Mouse (Mus musculus) limb, embryonic 15.5 days (tissue): ENCODE measurements around the gene Asb3. TPM values are rescaled to one million over a fixed set of nuclear protein-coding genes. Genes with fewer than 3 reads are reported as not detected.

ENCODE experiments used
- ATAC-seq: fragments of 200-750 bp; cut with Nextera tagmentation; 2 replicates; pipeline ENCODE4 v1.8.0; 2017; ENCODE audit warnings: low read depth, moderate TSS enrichment; ENCODE audit not compliant: insufficient number of reproducible peaks, low FRiP score, low TSS enrichment
- H3K27ac ChIP-seq: fragments of 300-500 bp; sonication (generic); 2 replicates; pipeline ENCODE4 v1.5.1; 2015; ENCODE audit warnings: moderate library complexity, mild to moderate bottlenecking, inconsistent platforms
- H3K27me3 ChIP-seq: fragments of 300-500 bp; sonication (generic); 2 replicates; pipeline ENCODE4 v1.6.1; 2015; ENCODE audit warnings: inconsistent platforms
- H3K36me3 ChIP-seq: fragments of 300-500 bp; sonication (generic); 2 replicates; pipeline ENCODE4 v1.6.1; 2015; ENCODE audit warnings: inconsistent platforms
- H3K4me1 ChIP-seq: fragments of 300-500 bp; sonication (generic); 2 replicates; pipeline ENCODE4 v1.6.1; 2015; ENCODE audit warnings: inconsistent platforms
- H3K4me2 ChIP-seq: fragments of 300-500 bp; sonication (generic); 2 replicates; pipeline ENCODE4 v1.6.1; 2015; ENCODE audit warnings: mild to moderate bottlenecking, inconsistent platforms
- H3K4me3 ChIP-seq: fragments of 300-500 bp; sonication (generic); 2 replicates; pipeline ENCODE4 v1.5.1; 2015; ENCODE audit warnings: mild to moderate bottlenecking, inconsistent platforms
- H3K9ac ChIP-seq: fragments of 300-500 bp; sonication (generic); 2 replicates; pipeline ENCODE4 v1.6.1; 2015; ENCODE audit warnings: inconsistent platforms
- H3K9me3 ChIP-seq: fragments of 300-500 bp; sonication (generic); 2 replicates; pipeline ENCODE4 v1.6.1; 2016; ENCODE audit warnings: inconsistent platforms
- WGBS: fragments of 180-500 bp; shearing (Covaris S2); methylation state at CpG from one replicate; pipeline ENCODE4 v1.1.7; 2015; 5-methylcytosine and 5-hydroxymethylcytosine counted together
- polyA plus RNA-seq: library from polyadenylated mRNA; unstranded; fragments of >200 nt; fragmentation: Nextera tagmentation; extraction: Ambion mirVana; gene quantifications from 2 replicates; pipeline ENCODE4 v1.2.1, GENCODE M21; 2015

The Asb3 gene
- 29.6 and 33.0 TPM in 2 replicates for polyA plus RNA-seq

GRCm38 (mm10) chr11:30885171-30885871 lies at the start of gene Asb3, which contains the start of gene Gpr75:
TSS of gene Asb3 (plus strand) at chr11:30885416.
TSS of gene Gpr75 (plus strand) at chr11:30885358.
- Histone ChIP-seq H3K9me3 (no peaks in the 10 kb centered on the region), H3K4me1 (peaks cover 8% of the 10 kb centered on the region; the same call in 1 of the 2 replicates), H3K36me3 (no peaks in the 10 kb centered on the region), H3K4me3 (peak within 1 kb of the TSS; percentile 46), H3K27me3 (0 out of 2 replicates have a peak, but pooled peaks cover 5% of the 10 kb centered on the region), H3K4me2 (peak within 1 kb of the TSS; percentile 90), H3K9ac (peak within 1 kb of the TSS; percentile 36), H3K27ac (no peak within 1 kb of the TSS)
- ATAC-seq = peak; percentile 83
- WGBS = 5% methylated on average over 41 of the region's 41 CpGs

- no peaks in the 10 kb centered on the region for H3K27me3 ChIP-seq
- H3K4me3 ChIP-seq = no peak overlapping the region
- no peaks in the 10 kb centered on the region for H3K9me3 ChIP-seq
- WGBS = 95% methylated on average over 2 of the region's 2 CpGs
- H3K27ac ChIP-seq = no peak overlapping the region
- no peak overlapping the region for H3K4me2 ChIP-seq
- H3K9ac ChIP-seq = no peak overlapping the region
- no peaks in the 10 kb centered on the region for H3K4me1 ChIP-seq
- peaks cover 40% of the 10 kb centered on the region for H3K36me3 ChIP-seq
- ATAC-seq = no peak
Observed at GRCm38 (mm10) chr11:30838793-30839192, 46.4 kb upstream of the Asb3 start.

- WGBS = 91% methylated on average over 1 of the region's 1 CpGs
- Histone ChIP-seq H3K9ac (no peak overlapping the region), H3K4me2 (no peak overlapping the region), H3K4me3 (no peak overlapping the region), H3K27ac (no peak overlapping the region), H3K4me1 (no peaks in the 10 kb centered on the region), H3K9me3 (no peaks in the 10 kb centered on the region), H3K36me3 (peaks cover 44% of the 10 kb centered on the region), H3K27me3 (no peaks in the 10 kb centered on the region)
- ATAC-seq = no peak
Observed at GRCm38 (mm10) chr11:30844355-30844754, 40.9 kb upstream of the Asb3 start.

GRCm38 (mm10) chr11:30872425-30872824 lies 12.8 kb upstream of the Asb3 start:
- Histone ChIP-seq H3K9ac (no peak overlapping the region), H3K36me3 (peaks cover 37% of the 10 kb centered on the region), H3K4me1 (no peaks in the 10 kb centered on the region), H3K27me3 (no peaks in the 10 kb centered on the region), H3K9me3 (no peaks in the 10 kb centered on the region), H3K4me3 (no peak overlapping the region), H3K4me2 (no peak overlapping the region), H3K27ac (no peak overlapping the region)
- no peak for ATAC-seq

GRCm38 (mm10) chr11:30888153-30888552 lies 2.9 kb downstream of the Asb3 start:
- 75% methylated on average over 2 of the region's 2 CpGs for WGBS
- Histone ChIP-seq H3K4me3 (no peak overlapping the region), H3K9me3 (no peaks in the 10 kb centered on the region), H3K4me2 (no peak overlapping the region), H3K9ac (no peak overlapping the region), H3K27me3 (0 out of 2 replicates have a peak, but pooled peaks cover 5% of the 10 kb centered on the region), H3K36me3 (no peaks in the 10 kb centered on the region), H3K27ac (no peak overlapping the region), H3K4me1 (peaks cover 8% of the 10 kb centered on the region; the same call in 1 of the 2 replicates)
- no peak for ATAC-seq

GRCm38 (mm10) chr11:30896201-30896600 lies 11.0 kb downstream of the Asb3 start:
- no peak for ATAC-seq
- H3K9me3 ChIP-seq = no peaks in the 10 kb centered on the region
- H3K4me1 ChIP-seq = no peaks in the 10 kb centered on the region
- WGBS = 92% methylated on average over 1 of the region's 1 CpGs
- H3K4me3 ChIP-seq = no peak overlapping the region
- H3K36me3 ChIP-seq = no peaks in the 10 kb centered on the region
- no peaks in the 10 kb centered on the region for H3K27me3 ChIP-seq
- no peak overlapping the region for H3K27ac ChIP-seq
- H3K9ac ChIP-seq = no peak overlapping the region
- no peak overlapping the region for H3K4me2 ChIP-seq

DNA sequence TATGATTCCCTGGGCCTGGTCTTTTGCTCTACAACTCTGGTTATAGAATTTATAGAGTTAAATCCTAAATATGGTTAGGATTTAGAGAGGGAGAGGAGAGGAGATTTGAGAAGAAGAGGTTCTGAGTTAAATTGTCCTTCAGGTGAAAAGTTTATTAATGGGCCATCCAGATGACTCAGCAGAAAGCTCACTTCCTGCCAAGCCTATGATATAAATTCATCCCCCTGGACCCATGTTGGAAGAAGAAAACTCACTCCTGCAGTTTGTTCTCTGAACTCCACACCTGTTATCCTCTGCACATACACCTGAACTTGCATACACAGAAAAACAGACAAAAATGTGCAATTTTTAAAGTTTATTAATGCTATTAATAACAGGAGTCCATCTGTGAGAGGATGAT lies 14.1 kb downstream of the Asb3 start:
- no peak overlapping the region for H3K9ac ChIP-seq
- no peaks in the 10 kb centered on the region for H3K27me3 ChIP-seq
- H3K9me3 ChIP-seq = no peaks in the 10 kb centered on the region
- ATAC-seq = no peak
- H3K4me1 ChIP-seq = no peaks in the 10 kb centered on the region
- no peaks in the 10 kb centered on the region for H3K36me3 ChIP-seq
- no peak overlapping the region for H3K4me2 ChIP-seq
- no peak overlapping the region for H3K27ac ChIP-seq
- H3K4me3 ChIP-seq = no peak overlapping the region

GRCm38 (mm10) chr11:30912311-30912710 lies 27.1 kb downstream of the Asb3 start:
- ATAC-seq = no peak
- Histone ChIP-seq H3K36me3 (peaks cover 5% of the 10 kb centered on the region; the same call in 1 of the 2 replicates), H3K4me2 (no peak overlapping the region), H3K27ac (no peak overlapping the region), H3K9me3 (no peaks in the 10 kb centered on the region), H3K4me1 (no peaks in the 10 kb centered on the region), H3K4me3 (no peak overlapping the region), H3K9ac (no peak overlapping the region), H3K27me3 (no peaks in the 10 kb centered on the region)
- 91% methylated on average over 3 of the region's 3 CpGs for WGBS

GRCm38 (mm10) chr11:30920641-30921040 lies 35.4 kb downstream of the Asb3 start:
- 74% methylated on average over 1 of the region's 1 CpGs for whole genome bisulfite sequencing
- Histone ChIP-seq H3K4me3 (no peak overlapping the region), H3K4me2 (no peak overlapping the region), H3K9me3 (no peaks in the 10 kb centered on the region), H3K27ac (no peak overlapping the region), H3K27me3 (no peaks in the 10 kb centered on the region), H3K9ac (no peak overlapping the region), H3K36me3 (peaks cover 12% of the 10 kb centered on the region), H3K4me1 (no peaks in the 10 kb centered on the region)
- ATAC-seq = no peak

- H3K4me2 ChIP-seq = no peak overlapping the region
- H3K4me3 ChIP-seq = no peak overlapping the region
- no peak for ATAC-seq
- no peaks in the 10 kb centered on the region for H3K27me3 ChIP-seq
- WGBS = 96% methylated on average over 3 of the region's 3 CpGs
- H3K9me3 ChIP-seq = no peaks in the 10 kb centered on the region
- H3K9ac ChIP-seq = no peak overlapping the region
- no peak overlapping the region for H3K27ac ChIP-seq
- peaks cover 31% of the 10 kb centered on the region for H3K36me3 ChIP-seq
- H3K4me1 ChIP-seq = no peaks in the 10 kb centered on the region
Observed at GRCm38 (mm10) chr11:30923283-30923682, 38.1 kb downstream of the Asb3 start.

GRCm38 (mm10) chr11:30928079-30928478 lies 42.9 kb downstream of the Asb3 start:
- Histone ChIP-seq H3K9ac (no peak overlapping the region), H3K4me3 (no peak overlapping the region), H3K4me2 (no peak overlapping the region), H3K9me3 (no peaks in the 10 kb centered on the region), H3K36me3 (peaks cover 44% of the 10 kb centered on the region), H3K27me3 (no peaks in the 10 kb centered on the region), H3K27ac (no peak overlapping the region), H3K4me1 (no peaks in the 10 kb centered on the region)
- no peak for ATAC-seq

GRCm38 (mm10) chr11:30928498-30928897 lies 43.3 kb downstream of the Asb3 start:
- WGBS = 100% methylated on average over 1 of the region's 1 CpGs
- ATAC-seq = no peak
- Histone ChIP-seq H3K4me1 (no peaks in the 10 kb centered on the region), H3K27ac (no peak overlapping the region), H3K36me3 (peaks cover 39% of the 10 kb centered on the region), H3K4me3 (no peak overlapping the region), H3K4me2 (no peak overlapping the region), H3K9ac (no peak overlapping the region), H3K27me3 (no peaks in the 10 kb centered on the region), H3K9me3 (no peaks in the 10 kb centered on the region)

DNA sequence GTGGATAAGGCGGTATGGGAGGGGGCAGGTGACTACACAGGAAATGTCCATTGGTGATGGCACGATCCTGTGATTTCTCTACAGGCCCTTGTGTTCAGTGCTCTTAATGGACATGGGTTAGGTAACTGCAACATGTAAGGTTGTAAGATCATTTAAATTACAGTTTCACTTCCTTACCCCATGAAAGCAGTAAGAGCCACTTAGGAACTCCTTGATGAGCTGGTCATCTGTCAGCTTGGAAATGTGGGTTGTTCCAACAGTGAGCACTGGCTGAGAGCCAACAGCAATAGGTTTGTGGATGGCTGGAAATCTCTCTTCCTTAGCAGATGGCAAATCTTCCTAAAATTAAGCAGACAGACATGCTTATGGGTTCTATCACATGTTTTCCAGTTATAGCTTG lies 58.3 kb downstream of the Asb3 start:
- no peak for ATAC-seq
- peaks cover 53% of the 10 kb centered on the region for H3K36me3 ChIP-seq
- no peaks in the 10 kb centered on the region for H3K4me1 ChIP-seq
- H3K4me3 ChIP-seq = no peak overlapping the region
- no peak overlapping the region for H3K9ac ChIP-seq
- H3K4me2 ChIP-seq = no peak overlapping the region
- no peaks in the 10 kb centered on the region for H3K9me3 ChIP-seq
- H3K27me3 ChIP-seq = no peaks in the 10 kb centered on the region
- H3K27ac ChIP-seq = no peak overlapping the region
- WGBS = 90% methylated on average over 2 of the region's 2 CpGs
